Mouse (Mus musculus): Measurements from ENCODE around the gene Ctbp1. TPM values are rescaled to one million over a fixed set of nuclear protein-coding genes. Genes with fewer than 3 reads are reported as not detected.

Ctbp1 gene
- polyA plus RNA-seq, 1 experiment from 2014 or later, result 513 TPM

DNA sequence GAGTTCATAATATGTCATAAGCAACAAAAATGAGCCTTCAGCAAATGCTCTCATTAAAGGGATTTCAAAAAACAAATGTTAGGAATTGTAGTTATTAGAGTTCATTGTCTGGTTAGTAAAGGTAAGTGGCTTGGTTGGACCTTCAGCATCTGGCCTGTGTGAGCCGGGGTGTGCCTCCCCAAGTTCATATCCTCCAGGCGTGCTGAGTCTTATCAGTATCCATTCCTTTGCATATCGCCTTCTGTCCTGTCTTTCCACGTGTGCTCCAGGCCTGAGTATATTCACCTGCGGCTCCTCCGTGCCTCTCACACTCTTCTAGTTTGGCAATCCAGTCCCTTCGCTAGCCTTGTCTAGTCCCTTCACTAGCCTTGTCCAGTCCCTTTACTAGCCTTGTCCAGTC lies 68.5 kb downstream of the Ctbp1 start:
- 95% methylated on average over 7 of the region's 7 CpGs for WGBS

DNA sequence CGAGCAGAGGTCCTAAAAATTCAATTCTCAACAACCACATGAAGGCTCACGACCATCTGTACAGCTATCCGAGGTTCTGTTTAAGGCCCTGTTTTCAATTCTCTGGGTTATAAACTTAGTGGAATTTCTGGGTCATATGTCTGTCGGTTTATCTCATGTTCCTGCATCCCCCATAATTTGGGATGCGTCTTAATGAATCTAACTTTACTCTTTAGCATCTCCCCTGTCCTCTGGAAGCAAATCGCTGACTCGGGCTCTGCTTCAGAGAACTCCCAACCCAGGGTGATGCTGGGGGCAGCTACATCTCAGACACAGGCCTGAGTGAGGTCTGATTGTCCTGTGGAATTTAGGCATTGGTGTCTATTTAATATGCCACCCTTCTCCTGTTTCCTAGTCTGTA lies 70.5 kb downstream of the Ctbp1 start:
- no peak overlapping the region for H3K4me3 ChIP-seq (ENCODE audit: low read depth, low read length)
- 83% methylated on average over 7 of the region's 7 CpGs for WGBS
- H3K27ac ChIP-seq (ENCODE audit: low read depth, low read length), result no peak overlapping the region

More for the DNA sequence above, 68.5 kb downstream of the Ctbp1 start:
- Histone ChIP-seq H3K4me3 (ENCODE audit: low read depth, low read length) (no peak overlapping the region), H3K9ac (replicated peaks; ENCODE audit: low read depth, low read length) (no peak overlapping the region), H3K4me2 (ENCODE audit: low read depth, low read length) (no peak overlapping the region), H3K4me1 (ENCODE audit: control insufficient read depth, insufficient read depth, low read length) (no peaks in the 10 kb centered on the region), H3K9me3 (ENCODE audit: control insufficient read depth, low read length) (no peaks in the 10 kb centered on the region), H3K27ac (ENCODE audit: low read depth, low read length) (no peak overlapping the region), H3K27me3 (ENCODE audit: control insufficient read depth, insufficient read depth, low read length) (no peaks in the 10 kb centered on the region), H3K36me3 (ENCODE audit: control insufficient read depth, insufficient read depth, low read length) (no peaks in the 10 kb centered on the region)
- no peak for ATAC-seq (ENCODE audit: low read depth)

DNA sequence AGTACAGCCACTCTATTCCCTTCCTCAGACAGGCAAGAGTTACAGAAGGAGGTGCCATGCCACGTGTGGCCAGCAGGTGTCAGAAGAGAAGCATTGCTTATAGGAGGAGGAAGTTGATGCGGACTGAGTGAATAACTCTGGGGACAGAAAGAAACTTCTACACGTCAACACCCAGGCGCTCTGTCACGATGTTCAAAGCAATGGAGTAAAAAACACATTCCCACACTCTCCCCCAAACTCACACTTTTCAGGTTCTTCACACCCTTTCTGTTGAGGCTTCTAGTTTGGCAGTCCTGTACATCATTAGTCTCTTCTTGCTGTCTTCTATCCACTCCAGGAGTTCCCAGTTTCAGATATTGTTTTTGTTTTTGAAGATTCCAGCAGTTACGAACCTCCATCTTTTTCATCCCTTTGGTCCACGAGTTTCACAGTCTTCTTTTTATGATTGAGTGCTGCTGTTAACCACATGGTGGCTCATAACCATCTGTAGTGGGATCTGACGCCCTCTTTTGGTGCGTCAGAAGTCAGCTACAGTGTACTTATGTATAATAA lies 71.0 kb downstream of the Ctbp1 start:
- no peak overlapping the region for H3K9ac ChIP-seq (replicated peaks; ENCODE audit: low read depth, low read length)
- H3K9me3 ChIP-seq (ENCODE audit: control insufficient read depth, low read length), result no peaks in the 10 kb centered on the region
- H3K4me3 ChIP-seq (ENCODE audit: low read depth, low read length), result no peak overlapping the region
- no peak overlapping the region for H3K27ac ChIP-seq (ENCODE audit: low read depth, low read length)
- 0 out of 2 replicates have a peak overlapping the region, but pooled peaks have one; percentile 21 for H3K4me2 ChIP-seq (ENCODE audit: low read depth, low read length)
- no peaks in the 10 kb centered on the region for H3K27me3 ChIP-seq (ENCODE audit: control insufficient read depth, insufficient read depth, low read length)
- WGBS, result 16% methylated on average over 9 of the region's 9 CpGs
- ATAC-seq (ENCODE audit: low read depth), result peak; percentile 56; the same call in 1 of the 2 replicates
- H3K4me1 ChIP-seq (ENCODE audit: control insufficient read depth, insufficient read depth, low read length), result no peaks in the 10 kb centered on the region
- no peaks in the 10 kb centered on the region for H3K36me3 ChIP-seq (ENCODE audit: control insufficient read depth, insufficient read depth, low read length)

More for the DNA sequence above, 70.5 kb downstream of the Ctbp1 start:
- Histone ChIP-seq H3K9me3 (ENCODE audit: control insufficient read depth, low read length) (no peaks in the 10 kb centered on the region), H3K4me2 (ENCODE audit: low read depth, low read length) (no peak overlapping the region), H3K9ac (replicated peaks; ENCODE audit: low read depth, low read length) (no peak overlapping the region), H3K27me3 (ENCODE audit: control insufficient read depth, insufficient read depth, low read length) (no peaks in the 10 kb centered on the region), H3K4me1 (ENCODE audit: control insufficient read depth, insufficient read depth, low read length) (no peaks in the 10 kb centered on the region), H3K36me3 (ENCODE audit: control insufficient read depth, insufficient read depth, low read length) (no peaks in the 10 kb centered on the region)
- no peak for ATAC-seq (ENCODE audit: low read depth)

DNA sequence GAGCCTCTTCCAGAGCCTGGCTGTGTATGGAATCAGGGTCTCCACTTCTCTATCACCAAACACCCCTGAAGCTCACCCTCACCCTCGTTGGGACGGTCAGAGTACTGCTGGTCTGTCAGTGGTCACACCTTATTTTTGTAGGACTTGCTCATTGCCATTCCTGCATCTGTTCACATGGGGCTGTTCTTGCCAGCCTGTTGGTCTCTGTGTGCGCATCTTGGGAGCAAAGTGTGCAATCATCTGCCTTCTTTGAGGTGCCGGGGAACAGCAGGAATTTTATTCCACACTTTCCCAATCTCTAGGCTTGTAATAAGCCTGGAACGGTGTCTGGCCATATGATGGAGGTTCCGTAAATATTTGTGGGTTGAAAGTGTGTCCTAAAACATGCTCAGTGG lies 71.6 kb downstream of the Ctbp1 start:
- H3K4me3 ChIP-seq (ENCODE audit: low read depth, low read length), result no peak overlapping the region
- H3K27me3 ChIP-seq (ENCODE audit: control insufficient read depth, insufficient read depth, low read length), result no peaks in the 10 kb centered on the region
- H3K9ac ChIP-seq (replicated peaks; ENCODE audit: low read depth, low read length), result no peak overlapping the region
- H3K27ac ChIP-seq (ENCODE audit: low read depth, low read length), result no peak overlapping the region
- no peak overlapping the region for H3K4me2 ChIP-seq (ENCODE audit: low read depth, low read length)
- H3K4me1 ChIP-seq (ENCODE audit: control insufficient read depth, insufficient read depth, low read length), result no peaks in the 10 kb centered on the region
- WGBS, result 83% methylated on average over 6 of the region's 6 CpGs
- no peak for ATAC-seq (ENCODE audit: low read depth)
- no peaks in the 10 kb centered on the region for H3K36me3 ChIP-seq (ENCODE audit: control insufficient read depth, insufficient read depth, low read length)
- H3K9me3 ChIP-seq (ENCODE audit: control insufficient read depth, low read length), result no peaks in the 10 kb centered on the region

DNA sequence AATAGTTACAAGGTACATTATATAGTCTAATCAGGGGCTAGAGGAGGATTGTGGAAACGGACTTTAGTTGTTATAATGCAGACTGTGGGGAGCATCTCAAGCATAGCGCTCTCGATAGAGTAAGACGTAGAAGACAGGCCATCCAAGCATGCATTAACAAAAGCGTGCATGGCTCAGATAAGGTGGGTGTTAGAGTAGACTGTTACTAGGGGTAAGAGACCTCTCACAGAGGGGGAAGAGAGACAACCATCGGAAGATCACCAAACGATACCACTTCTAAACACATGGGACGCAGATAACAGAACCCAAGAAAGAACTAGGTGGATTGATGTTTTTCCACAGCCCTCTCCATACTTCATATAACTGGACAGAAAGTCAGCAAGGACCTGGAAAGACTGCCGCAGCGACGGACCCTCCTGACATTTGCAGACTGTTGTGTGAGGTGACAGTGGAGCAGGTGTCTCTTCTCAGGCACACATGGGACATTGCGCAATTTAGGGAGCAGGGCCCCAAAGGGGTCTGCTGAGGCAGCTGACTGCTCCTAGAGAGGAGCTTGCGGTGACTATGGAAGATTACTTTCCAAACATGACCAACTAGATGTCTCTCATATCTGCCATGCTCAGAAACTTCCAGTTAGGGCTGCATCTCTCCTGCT lies 72.2 kb downstream of the Ctbp1 start:
- H3K9ac ChIP-seq (replicated peaks; ENCODE audit: low read depth, low read length), result no peak overlapping the region
- no peaks in the 10 kb centered on the region for H3K9me3 ChIP-seq (ENCODE audit: control insufficient read depth, low read length)
- no peaks in the 10 kb centered on the region for H3K4me1 ChIP-seq (ENCODE audit: control insufficient read depth, insufficient read depth, low read length)
- H3K36me3 ChIP-seq (ENCODE audit: control insufficient read depth, insufficient read depth, low read length), result no peaks in the 10 kb centered on the region
- H3K27ac ChIP-seq (ENCODE audit: low read depth, low read length), result no peak overlapping the region
- ATAC-seq (ENCODE audit: low read depth), result no peak
- H3K4me3 ChIP-seq (ENCODE audit: low read depth, low read length), result no peak overlapping the region
- H3K27me3 ChIP-seq (ENCODE audit: control insufficient read depth, insufficient read depth, low read length), result no peaks in the 10 kb centered on the region
- no peak overlapping the region for H3K4me2 ChIP-seq (ENCODE audit: low read depth, low read length)
- WGBS, result 88% methylated on average over 13 of the region's 13 CpGs

DNA sequence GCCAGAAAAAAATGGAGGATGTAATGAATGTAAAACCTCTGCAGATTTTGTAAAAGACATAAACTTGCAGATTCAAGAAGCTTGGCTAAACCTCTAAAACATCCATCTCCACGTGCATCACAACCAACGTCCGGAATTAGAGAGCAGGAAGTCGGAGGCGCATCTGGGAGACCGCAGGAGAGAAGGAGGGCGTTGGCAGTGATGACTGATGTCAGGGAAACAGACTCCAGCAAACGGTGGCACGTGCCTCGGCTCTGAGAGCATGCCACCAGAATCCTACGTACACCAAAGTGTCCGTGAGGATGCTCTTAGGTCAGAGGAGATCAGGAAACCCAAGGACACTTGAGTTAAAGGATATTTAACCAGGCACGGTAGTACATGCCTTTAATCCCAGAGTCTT lies 73.1 kb downstream of the Ctbp1 start:
- WGBS, result 76% methylated on average over 13 of the region's 13 CpGs
- no peak overlapping the region for H3K4me3 ChIP-seq (ENCODE audit: low read depth, low read length)
- ATAC-seq (ENCODE audit: low read depth), result no peak

DNA sequence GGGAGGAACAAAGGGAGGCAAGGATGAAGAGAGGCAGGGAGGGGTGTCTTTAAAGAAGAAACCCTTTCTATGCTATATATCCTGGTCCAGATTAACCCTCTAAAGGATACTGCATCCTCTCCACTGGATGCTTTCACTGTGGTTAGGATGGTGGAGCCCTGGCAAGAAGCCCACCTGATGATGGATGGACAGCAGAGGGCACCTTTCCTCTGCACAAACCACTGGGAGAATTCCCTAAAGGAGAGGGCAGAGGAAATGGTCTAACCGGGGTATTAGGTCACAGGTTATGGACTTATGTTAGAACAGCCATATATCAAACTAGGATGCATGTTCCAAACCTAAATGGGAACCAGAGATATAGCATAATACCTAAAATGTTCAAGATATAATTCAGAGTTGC lies 74.7 kb downstream of the Ctbp1 start:
- no peak for ATAC-seq (ENCODE audit: low read depth)
- Histone ChIP-seq H3K9me3 (ENCODE audit: control insufficient read depth, low read length) (no peaks in the 10 kb centered on the region), H3K9ac (replicated peaks; ENCODE audit: low read depth, low read length) (no peak overlapping the region), H3K27me3 (ENCODE audit: control insufficient read depth, insufficient read depth, low read length) (no peaks in the 10 kb centered on the region), H3K4me3 (ENCODE audit: low read depth, low read length) (no peak overlapping the region), H3K27ac (ENCODE audit: low read depth, low read length) (no peak overlapping the region), H3K36me3 (ENCODE audit: control insufficient read depth, insufficient read depth, low read length) (no peaks in the 10 kb centered on the region), H3K4me2 (ENCODE audit: low read depth, low read length) (no peak overlapping the region), H3K4me1 (ENCODE audit: control insufficient read depth, insufficient read depth, low read length) (no peaks in the 10 kb centered on the region)
- 64% methylated on average over 1 of the region's 1 CpGs for WGBS

More for the DNA sequence above, 73.1 kb downstream of the Ctbp1 start:
- Histone ChIP-seq H3K36me3 (ENCODE audit: control insufficient read depth, insufficient read depth, low read length) (no peaks in the 10 kb centered on the region), H3K9ac (replicated peaks; ENCODE audit: low read depth, low read length) (no peak overlapping the region), H3K4me1 (ENCODE audit: control insufficient read depth, insufficient read depth, low read length) (no peaks in the 10 kb centered on the region), H3K4me2 (ENCODE audit: low read depth, low read length) (no peak overlapping the region), H3K27me3 (ENCODE audit: control insufficient read depth, insufficient read depth, low read length) (no peaks in the 10 kb centered on the region), H3K27ac (ENCODE audit: low read depth, low read length) (no peak overlapping the region), H3K9me3 (ENCODE audit: control insufficient read depth, low read length) (no peaks in the 10 kb centered on the region)

Other genes starting within 250 kb of the Ctbp1 start
- 0.10 TPM in 1 of 2 replicates, not detected in the other for gene Slc5a1, start 170.8 kb downstream of the Ctbp1 start, polyA plus RNA-seq (2014; fragmentation: Nextera tagmentation; extraction: Ambion mirVana)
- gene Spon2, start 56.5 kb downstream of the Ctbp1 start, polyA plus RNA-seq (2014; fragmentation: Nextera tagmentation; extraction: Ambion mirVana), result 0.54 and 3.0 TPM in 2 replicates
- 117 and 127 TPM in 2 replicates for gene Maea, start 60.5 kb upstream of the Ctbp1 start, polyA plus RNA-seq (2014; fragmentation: Nextera tagmentation; extraction: Ambion mirVana)
- 8.7 and 9.0 TPM in 2 replicates for gene Uvssa, start 103.6 kb upstream of the Ctbp1 start, polyA plus RNA-seq (2014; fragmentation: Nextera tagmentation; extraction: Ambion mirVana)
- gene Nkx1-1, start 159.0 kb upstream of the Ctbp1 start, polyA plus RNA-seq (2014; fragmentation: Nextera tagmentation; extraction: Ambion mirVana), result 0.44 and 0.74 TPM in 2 replicates